Mouse (Mus musculus) olfactory bulb, adult 2 months (tissue): ENCODE data around the gene Slc26a1. TPM values are rescaled to one million over a fixed set of nuclear protein-coding genes. Genes with fewer than 3 reads are reported as not detected.

Experiments
- H3K27ac ChIP-seq: fragments of 200-500 bp; 2 replicates; pipeline ENCODE4 v1.5.1; 2012; ENCODE audit warnings: low read depth, low read length; ENCODE audit not compliant: insufficient read depth
- H3K4me1 ChIP-seq: fragments of 200-500 bp; 2 replicates; pipeline ENCODE4 v1.6.1; 2012; ENCODE audit warnings: low read length; ENCODE audit not compliant: control insufficient read depth, insufficient read depth
- H3K4me3 ChIP-seq: fragments of 200-500 bp; 2 replicates; pipeline ENCODE4 v1.5.1; 2012; ENCODE audit warnings: mild to moderate bottlenecking, low read depth, low read length, moderate library complexity; ENCODE audit not compliant: insufficient read depth
- CTCF ChIP-seq: fragments of 200-500 bp; IDR thresholded peaks from 2 replicates; pipeline ENCODE4 v1.5.1; 2012; ENCODE audit warnings: low read depth, mild to moderate bottlenecking, low read length, moderate library complexity; ENCODE audit not compliant: insufficient read depth
- POLR2A ChIP-seq: fragments of 200-500 bp; IDR thresholded peaks from 2 replicates; pipeline ENCODE4 v1.6.1; 2012; ENCODE audit warnings: mild to moderate bottlenecking, low read depth, low read length, moderate library complexity; ENCODE audit not compliant: insufficient read depth
- WGBS: fragments of 180-500 bp; shearing (Covaris S2); methylation state at CpG from one replicate; pipeline ENCODE4 v1.1.7; 2018; 5-methylcytosine and 5-hydroxymethylcytosine counted together
- polyA plus RNA-seq: library from polyadenylated mRNA; stranded (reverse); fragments of >200 nt; gene quantifications from 2 replicates; pipeline ENCODE4 v1.2.4, GENCODE M21; 2012; ENCODE audit warnings: low replicate concordance; ENCODE audit not compliant: missing spikeins, insufficient read depth, insufficient read length

Slc26a1 gene
- polyA plus RNA-seq: not detected in 2 replicates

GRCm38 (mm10) chr5:108675251-108675816, at the start of gene Slc26a1:
Gene Slc26a1 (minus strand): TSS chr5:108675569.
- H3K4me3 ChIP-seq: no peak within 1 kb of the TSS
- TF ChIP-seq CTCF: no peak
- no peak for TF ChIP-seq POLR2A
- 81% methylated on average over 9 of the region's 9 CpGs for WGBS
- no peak within 1 kb of the TSS for H3K27ac ChIP-seq
- peaks cover 29% of the 10 kb centered on the region for H3K4me1 ChIP-seq

- no peak overlapping the region for H3K27ac ChIP-seq
- 62% methylated on average over 2 of the region's 2 CpGs for WGBS
- H3K4me3 ChIP-seq: no peak overlapping the region
- TF ChIP-seq CTCF (no peak), POLR2A (no peak)
- H3K4me1 ChIP-seq: no peaks in the 10 kb centered on the region
Observed at GRCm38 (mm10) chr5:108724006-108724405, 48.6 kb upstream of the Slc26a1 start.

- 0 out of 2 replicates have a peak, but pooled peaks cover 3% of the 10 kb centered on the region for H3K4me1 ChIP-seq
- H3K27ac ChIP-seq: no peak overlapping the region
- TF ChIP-seq POLR2A (no peak), CTCF (no peak)
- no peak overlapping the region for H3K4me3 ChIP-seq
- 69% methylated on average over 7 of the region's 7 CpGs for WGBS
Observed at GRCm38 (mm10) chr5:108719761-108720160, 44.4 kb upstream of the Slc26a1 start.

- no peak overlapping the region for H3K27ac ChIP-seq
- 0 out of 2 replicates have a peak, but pooled peaks cover 9% of the 10 kb centered on the region for H3K4me1 ChIP-seq
- H3K4me3 ChIP-seq: no peak overlapping the region
- TF ChIP-seq POLR2A: no peak
- TF ChIP-seq CTCF: no peak
- WGBS: 38% methylated on average over 4 of the region's 4 CpGs
Observed at GRCm38 (mm10) chr5:108718051-108718450, 42.7 kb upstream of the Slc26a1 start.

- Histone ChIP-seq H3K4me3 (no peak overlapping the region), H3K27ac (no peak overlapping the region), H3K4me1 (0 out of 2 replicates have a peak, but pooled peaks cover 9% of the 10 kb centered on the region)
- TF ChIP-seq POLR2A (no peak), CTCF (no peak)
- WGBS: 87% methylated on average over 1 of the region's 1 CpGs
Observed at GRCm38 (mm10) chr5:108715974-108716373, 40.6 kb upstream of the Slc26a1 start.

GRCm38 (mm10) chr5:108714149-108714548, 38.8 kb upstream of the Slc26a1 start:
- Histone ChIP-seq H3K4me3 (no peak overlapping the region), H3K4me1 (0 out of 2 replicates have a peak, but pooled peaks cover 9% of the 10 kb centered on the region), H3K27ac (no peak overlapping the region)
- WGBS: 25% methylated on average over 6 of the region's 6 CpGs
- TF ChIP-seq CTCF (no peak), POLR2A (no peak)

- Histone ChIP-seq H3K4me1 (0 out of 2 replicates have a peak, but pooled peaks cover 9% of the 10 kb centered on the region), H3K27ac (no peak overlapping the region), H3K4me3 (no peak overlapping the region)
- no peak for TF ChIP-seq POLR2A
- no peak for TF ChIP-seq CTCF
Observed at GRCm38 (mm10) chr5:108713691-108714090, 38.3 kb upstream of the Slc26a1 start.

GRCm38 (mm10) chr5:108713096-108713495, 37.7 kb upstream of the Slc26a1 start:
- H3K27ac ChIP-seq: no peak overlapping the region
- 70% methylated on average over 2 of the region's 2 CpGs for WGBS
- H3K4me1 ChIP-seq: 0 out of 2 replicates have a peak, but pooled peaks cover 9% of the 10 kb centered on the region
- TF ChIP-seq CTCF (no peak), POLR2A (no peak)
- H3K4me3 ChIP-seq: no peak overlapping the region

- no peak overlapping the region for H3K4me3 ChIP-seq
- TF ChIP-seq POLR2A: no peak
- 83% methylated on average over 6 of the region's 6 CpGs for WGBS
- H3K27ac ChIP-seq: no peak overlapping the region
- H3K4me1 ChIP-seq: 0 out of 2 replicates have a peak, but pooled peaks cover 7% of the 10 kb centered on the region
Observed at GRCm38 (mm10) chr5:108711968-108712367, 36.6 kb upstream of the Slc26a1 start.
